Mouse (Mus musculus): ENCODE measurements at regions not wholly inside any gene's neighbourhood (a gene's known extent, or its start where the extent isn't known, plus 50 kb on each side); places are given as distances from the start of the nearest gene placed in this dataset.

DNA sequence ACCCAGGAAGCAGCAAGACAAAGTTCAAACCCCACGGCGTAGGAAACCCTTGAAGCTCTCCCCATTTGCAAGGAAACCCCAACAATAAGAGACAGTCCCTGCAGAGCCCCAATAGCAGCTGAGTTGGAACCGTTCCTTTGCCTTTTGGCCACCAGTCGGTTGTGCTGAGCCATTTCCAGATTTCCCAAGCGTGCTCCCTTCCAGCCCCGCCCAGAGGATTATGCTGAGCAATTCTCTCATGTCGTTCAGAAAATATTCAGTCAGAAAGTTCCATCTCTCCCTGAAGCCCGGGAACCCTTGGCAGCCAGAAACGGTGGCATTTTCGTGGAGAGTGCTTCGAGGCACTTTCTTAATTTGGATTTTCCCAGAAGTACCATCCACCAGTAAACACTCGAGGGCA lies 117.2 kb upstream of the H2al1a start:
- DNase-seq (ENCODE audit: low spot score): no peak
- H3K9me3 ChIP-seq (replicated peaks; ENCODE audit: control insufficient read depth, low read length): no peaks in the 10 kb centered on the region
- WGBS: 82% methylated on average over 12 of the region's 12 CpGs
- no peak for ATAC-seq (replicated peaks; ENCODE audit: insufficient number of reproducible peaks, low FRiP score, low TSS enrichment, low read depth)
- H3K9ac ChIP-seq (replicated peaks; ENCODE audit: low read length): no peak overlapping the region
- H3K4me3 ChIP-seq (ENCODE audit: low read depth, low read length): no peak overlapping the region
- H3K27ac ChIP-seq (replicated peaks; ENCODE audit: low read depth, low read length): no peak overlapping the region
- no peaks in the 10 kb centered on the region for H3K36me3 ChIP-seq (replicated peaks; ENCODE audit: control insufficient read depth, insufficient read depth, low read depth, low read length)
- no peaks in the 10 kb centered on the region for H3K27me3 ChIP-seq (ENCODE audit: control insufficient read depth, insufficient read depth, low read length)
- H3K4me2 ChIP-seq (ENCODE audit: low read depth, low read length): no peak overlapping the region
- H3K4me1 ChIP-seq (ENCODE audit: control insufficient read depth, insufficient read depth, low read length): no peaks in the 10 kb centered on the region

DNA sequence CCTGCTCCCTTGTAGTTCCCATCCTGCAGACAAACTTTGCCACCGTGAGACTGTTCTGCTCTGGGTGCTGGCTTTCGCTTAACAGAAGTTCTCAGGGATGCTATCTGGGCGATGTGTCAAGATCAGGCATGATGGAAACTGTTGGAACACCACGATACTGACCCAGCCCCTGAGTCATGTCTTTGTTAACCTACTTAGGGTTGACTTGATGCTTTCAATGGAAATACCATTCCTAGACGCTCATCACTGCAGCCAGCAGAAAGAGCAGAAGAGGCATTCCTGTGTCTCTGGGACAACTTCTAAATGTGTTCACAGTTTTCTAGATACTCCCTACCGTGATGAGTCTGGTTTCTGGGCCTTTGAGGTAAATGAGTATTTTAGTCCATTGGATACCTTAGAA lies 108.2 kb upstream of the H2al1a start:
- 94% methylated on average over 6 of the region's 6 CpGs for WGBS

GRCm38 (mm10) chrX:11204135-11204534 lies 94.9 kb upstream of the H2al1a start:
- no peak overlapping the region for H3K9ac ChIP-seq (replicated peaks; ENCODE audit: low read length)
- no peaks in the 10 kb centered on the region for H3K27me3 ChIP-seq (ENCODE audit: control insufficient read depth, insufficient read depth, low read length)
- H3K4me1 ChIP-seq (ENCODE audit: control insufficient read depth, insufficient read depth, low read length): no peaks in the 10 kb centered on the region
- 83% methylated on average over 2 of the region's 2 CpGs for WGBS
- no peaks in the 10 kb centered on the region for H3K36me3 ChIP-seq (replicated peaks; ENCODE audit: control insufficient read depth, insufficient read depth, low read depth, low read length)
- ATAC-seq (replicated peaks; ENCODE audit: insufficient number of reproducible peaks, low FRiP score, low TSS enrichment, low read depth): no peak
- H3K4me2 ChIP-seq (ENCODE audit: low read depth, low read length): no peak overlapping the region
- no peak overlapping the region for H3K27ac ChIP-seq (replicated peaks; ENCODE audit: low read depth, low read length)
- H3K9me3 ChIP-seq (replicated peaks; ENCODE audit: control insufficient read depth, low read length): no peaks in the 10 kb centered on the region
- H3K4me3 ChIP-seq (ENCODE audit: low read depth, low read length): no peak overlapping the region
- DNase-seq (ENCODE audit: low spot score): no peak

More for the DNA sequence above, 108.2 kb upstream of the H2al1a start:
- ATAC-seq (replicated peaks; ENCODE audit: insufficient number of reproducible peaks, low FRiP score, low TSS enrichment, low read depth): no peak
- Histone ChIP-seq H3K36me3 (replicated peaks; ENCODE audit: control insufficient read depth, insufficient read depth, low read depth, low read length) (no peaks in the 10 kb centered on the region), H3K27ac (replicated peaks; ENCODE audit: low read depth, low read length) (no peak overlapping the region), H3K27me3 (ENCODE audit: control insufficient read depth, insufficient read depth, low read length) (no peaks in the 10 kb centered on the region), H3K4me3 (ENCODE audit: low read depth, low read length) (no peak overlapping the region), H3K4me1 (ENCODE audit: control insufficient read depth, insufficient read depth, low read length) (no peaks in the 10 kb centered on the region), H3K9me3 (replicated peaks; ENCODE audit: control insufficient read depth, low read length) (no peaks in the 10 kb centered on the region), H3K4me2 (ENCODE audit: low read depth, low read length) (no peak overlapping the region), H3K9ac (replicated peaks; ENCODE audit: low read length) (no peak overlapping the region)
- no peak for DNase-seq (ENCODE audit: low spot score)

GRCm38 (mm10) chrX:11209895-11210294 lies 89.2 kb upstream of the H2al1a start:
- WGBS: 73% methylated on average over 5 of the region's 5 CpGs
- no peaks in the 10 kb centered on the region for H3K36me3 ChIP-seq (replicated peaks; ENCODE audit: control insufficient read depth, insufficient read depth, low read depth, low read length)
- no peak overlapping the region for H3K4me3 ChIP-seq (ENCODE audit: low read depth, low read length)
- no peaks in the 10 kb centered on the region for H3K4me1 ChIP-seq (ENCODE audit: control insufficient read depth, insufficient read depth, low read length)
- ATAC-seq (replicated peaks; ENCODE audit: insufficient number of reproducible peaks, low FRiP score, low TSS enrichment, low read depth) (no peak), DNase-seq (ENCODE audit: low spot score) (no peak)
- H3K9me3 ChIP-seq (replicated peaks; ENCODE audit: control insufficient read depth, low read length): no peaks in the 10 kb centered on the region
- H3K4me2 ChIP-seq (ENCODE audit: low read depth, low read length): no peak overlapping the region
- no peak overlapping the region for H3K9ac ChIP-seq (replicated peaks; ENCODE audit: low read length)
- no peaks in the 10 kb centered on the region for H3K27me3 ChIP-seq (ENCODE audit: control insufficient read depth, insufficient read depth, low read length)
- no peak overlapping the region for H3K27ac ChIP-seq (replicated peaks; ENCODE audit: low read depth, low read length)

DNA sequence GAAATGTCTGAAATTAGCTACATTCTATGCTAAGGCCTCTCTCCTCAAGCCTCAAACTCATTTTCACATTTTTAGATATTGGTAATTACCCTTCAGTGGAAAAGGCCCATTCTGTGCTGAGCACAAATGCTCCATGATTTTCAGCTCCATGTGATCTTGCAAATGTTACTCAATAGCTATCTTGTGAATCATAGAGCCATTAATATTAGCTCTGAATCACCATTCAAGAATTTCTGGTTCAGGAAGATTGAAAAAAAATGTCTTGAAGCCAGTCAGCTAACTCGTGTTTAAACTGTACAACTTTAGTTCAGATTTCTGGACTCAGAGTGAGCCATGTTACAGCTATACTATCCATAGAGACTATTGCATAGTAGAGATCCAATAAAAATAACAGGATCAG lies 86.2 kb upstream of the H2al1a start:
- Histone ChIP-seq H3K9me3 (replicated peaks; ENCODE audit: control insufficient read depth, low read length) (no peaks in the 10 kb centered on the region), H3K4me1 (ENCODE audit: control insufficient read depth, insufficient read depth, low read length) (no peaks in the 10 kb centered on the region), H3K27ac (replicated peaks; ENCODE audit: low read depth, low read length) (no peak overlapping the region), H3K4me3 (ENCODE audit: low read depth, low read length) (no peak overlapping the region), H3K4me2 (ENCODE audit: low read depth, low read length) (no peak overlapping the region), H3K9ac (replicated peaks; ENCODE audit: low read length) (no peak overlapping the region), H3K27me3 (ENCODE audit: control insufficient read depth, insufficient read depth, low read length) (no peaks in the 10 kb centered on the region), H3K36me3 (replicated peaks; ENCODE audit: control insufficient read depth, insufficient read depth, low read depth, low read length) (no peaks in the 10 kb centered on the region)
- ATAC-seq (replicated peaks; ENCODE audit: insufficient number of reproducible peaks, low FRiP score, low TSS enrichment, low read depth): no peak
- 71% methylated on average over 1 of the region's 1 CpGs for WGBS
- no peak for DNase-seq (ENCODE audit: low spot score)

GRCm38 (mm10) chrX:11213492-11213891 lies 85.6 kb upstream of the H2al1a start:
- 62% methylated on average over 3 of the region's 3 CpGs for WGBS
- Histone ChIP-seq H3K9ac (replicated peaks; ENCODE audit: low read length) (no peak overlapping the region), H3K4me3 (ENCODE audit: low read depth, low read length) (no peak overlapping the region), H3K27me3 (ENCODE audit: control insufficient read depth, insufficient read depth, low read length) (no peaks in the 10 kb centered on the region), H3K27ac (replicated peaks; ENCODE audit: low read depth, low read length) (no peak overlapping the region), H3K9me3 (replicated peaks; ENCODE audit: control insufficient read depth, low read length) (no peaks in the 10 kb centered on the region), H3K4me1 (ENCODE audit: control insufficient read depth, insufficient read depth, low read length) (no peaks in the 10 kb centered on the region), H3K36me3 (replicated peaks; ENCODE audit: control insufficient read depth, insufficient read depth, low read depth, low read length) (no peaks in the 10 kb centered on the region), H3K4me2 (ENCODE audit: low read depth, low read length) (no peak overlapping the region)
- peak; percentile 49 for DNase-seq (ENCODE audit: low spot score)
- ATAC-seq (replicated peaks; ENCODE audit: insufficient number of reproducible peaks, low FRiP score, low TSS enrichment, low read depth): no peak

GRCm38 (mm10) chrX:11239066-11239465 lies 60.0 kb upstream of the H2al1a start:
- DNase-seq (ENCODE audit: low spot score) (no peak), ATAC-seq (replicated peaks; ENCODE audit: insufficient number of reproducible peaks, low FRiP score, low TSS enrichment, low read depth) (no peak)
- no peak overlapping the region for H3K4me2 ChIP-seq (ENCODE audit: low read depth, low read length)
- H3K4me1 ChIP-seq (ENCODE audit: control insufficient read depth, insufficient read depth, low read length): no peaks in the 10 kb centered on the region
- H3K9ac ChIP-seq (replicated peaks; ENCODE audit: low read length): no peak overlapping the region
- no peaks in the 10 kb centered on the region for H3K9me3 ChIP-seq (replicated peaks; ENCODE audit: control insufficient read depth, low read length)
- 62% methylated on average over 1 of the region's 1 CpGs for WGBS
- H3K36me3 ChIP-seq (replicated peaks; ENCODE audit: control insufficient read depth, insufficient read depth, low read depth, low read length): no peaks in the 10 kb centered on the region
- no peaks in the 10 kb centered on the region for H3K27me3 ChIP-seq (ENCODE audit: control insufficient read depth, insufficient read depth, low read length)
- H3K27ac ChIP-seq (replicated peaks; ENCODE audit: low read depth, low read length): no peak overlapping the region
- no peak overlapping the region for H3K4me3 ChIP-seq (ENCODE audit: low read depth, low read length)

DNA sequence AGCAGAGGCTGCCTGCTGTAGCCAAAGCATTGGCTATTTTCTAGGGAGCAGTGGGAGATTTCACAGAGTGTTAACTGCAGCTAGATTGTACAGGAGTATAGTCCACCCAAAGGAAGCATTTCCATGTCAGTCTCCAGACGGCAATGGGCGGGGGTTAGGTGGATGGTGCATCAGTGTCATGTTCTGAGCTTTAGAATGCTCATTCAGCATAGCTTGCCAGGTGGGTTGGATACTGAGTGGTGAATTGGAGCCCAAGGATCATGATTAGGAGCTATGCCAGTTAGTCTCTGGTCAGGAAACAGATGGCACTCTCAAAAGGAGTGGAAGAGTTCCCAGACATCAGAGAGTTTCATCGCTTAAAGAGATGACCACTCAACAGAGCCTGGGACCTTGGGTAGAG lies 53.5 kb upstream of the H2al1a start:
- Histone ChIP-seq H3K4me1 (ENCODE audit: control insufficient read depth, insufficient read depth, low read length) (no peaks in the 10 kb centered on the region), H3K27ac (replicated peaks; ENCODE audit: low read depth, low read length) (no peak overlapping the region), H3K4me3 (ENCODE audit: low read depth, low read length) (no peak overlapping the region), H3K4me2 (ENCODE audit: low read depth, low read length) (no peak overlapping the region), H3K9me3 (replicated peaks; ENCODE audit: control insufficient read depth, low read length) (no peaks in the 10 kb centered on the region), H3K27me3 (ENCODE audit: control insufficient read depth, insufficient read depth, low read length) (no peaks in the 10 kb centered on the region; the same call in 1 of the 2 replicates), H3K36me3 (replicated peaks; ENCODE audit: control insufficient read depth, insufficient read depth, low read depth, low read length) (no peaks in the 10 kb centered on the region), H3K9ac (replicated peaks; ENCODE audit: low read length) (no peak overlapping the region)
- no peak for ATAC-seq (replicated peaks; ENCODE audit: insufficient number of reproducible peaks, low FRiP score, low TSS enrichment, low read depth)
- DNase-seq (ENCODE audit: low spot score): no peak
- 86% methylated on average over 3 of the region's 3 CpGs for WGBS

Data from embryonic facial prominence, embryonic 11.5 days (tissue).